ENCODE assay signal across 8 mouse cellular contexts in the genomic region with DNA sequence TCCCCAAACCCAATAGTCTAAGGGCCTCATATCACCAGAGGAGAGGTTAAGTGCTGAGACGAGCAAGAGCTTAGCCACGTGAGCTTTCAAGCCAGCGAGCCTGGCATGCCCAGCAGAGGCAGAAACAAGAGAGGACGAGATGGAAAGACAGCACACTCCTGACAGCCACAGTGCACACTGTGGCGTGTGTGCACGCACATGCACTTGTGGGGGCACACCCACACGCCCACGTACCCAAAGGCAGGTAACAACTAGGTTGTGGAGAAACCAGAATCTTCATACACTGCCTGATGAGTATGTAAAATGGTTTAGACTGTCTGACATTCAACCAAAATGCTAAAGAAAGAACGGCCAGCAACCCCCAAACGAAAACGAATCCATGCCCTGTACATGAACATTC. TPM values are rescaled to one million over a fixed set of nuclear protein-coding genes. Genes with fewer than 3 reads are reported as not detected.
DNase-seq lines count a peak whose midpoint lies in the region; ATAC-seq lines count a peak whose summit lies in the region.

No protein-coding gene starts in this region.

- peak overlapping the region; percentile 59 for H3K27ac ChIP-seq in liver, embryonic 16.5 days (ENCODE audit: low read length)

- H3K9ac ChIP-seq in liver, embryonic 16.5 days (ENCODE audit: low read depth, low read length), result peak overlapping the region; percentile 35

- peak; percentile 24 for DNase-seq in T-cell, adult 2 months (ENCODE audit: low spot score)
- DNase-seq in heart, postnatal 10 days, result peak; percentile 11 to 15
- no peak for DNase-seq in right cerebral cortex, postnatal 4 days
- no peak for DNase-seq in thymus, adult 18-20 months
- DNase-seq in retina, postnatal 1 day, result no peak

- H3K9me3 ChIP-seq in erythroblast, embryonic 14.5 days (ENCODE audit: control insufficient read depth, low read length), result no peaks in the 10 kb centered on the region
- no peaks in the 10 kb centered on the region for H3K9me3 ChIP-seq in liver, embryonic 16.5 days (replicated peaks; ENCODE audit: control insufficient read depth, low read length)

- peak overlapping the region; percentile 92 for H3K4me2 ChIP-seq in liver, embryonic 16.5 days (ENCODE audit: low read depth, low read length)

- WGBS in liver, embryonic 16.5 days (ENCODE audit: insufficient replicate concordance), result 60% methylated on average over 11 of the region's 11 CpGs

- ATAC-seq in erythroblast, adult 5-6 weeks (replicated peaks; ENCODE audit: low FRiP score, poor library complexity, severe bottlenecking), result no peak
- ATAC-seq in liver, embryonic 16.5 days (ENCODE audit: low read depth), result no peak

- intact Hi-C loops in heart, postnatal 10 days (cut with DNase I), result loop anchor here (10.0 kb wide), 1 partner anchor 136 kb away; no protein-coding TSS in a partner anchor

- H3K4me1 ChIP-seq in erythroblast, embryonic 14.5 days (ENCODE audit: control insufficient read depth), result peaks cover 47% of the 10 kb centered on the region
- peaks cover 27% of the 10 kb centered on the region for H3K4me1 ChIP-seq in liver, embryonic 16.5 days (ENCODE audit: control insufficient read depth, low read depth, low read length)

- H3K36me3 ChIP-seq in erythroblast, embryonic 14.5 days (ENCODE audit: control insufficient read depth), result peaks cover 55% of the 10 kb centered on the region
- peaks cover 34% of the 10 kb centered on the region for H3K36me3 ChIP-seq in liver, embryonic 16.5 days (ENCODE audit: control insufficient read depth, insufficient read depth)

- peak overlapping the region; percentile 92 for H3K4me3 ChIP-seq in erythroblast, embryonic 14.5 days (replicated peaks)
- H3K4me3 ChIP-seq in liver, embryonic 16.5 days (ENCODE audit: low read depth, low read length), result peak overlapping the region; percentile 86

- H3K27me3 ChIP-seq in erythroblast, embryonic 14.5 days (ENCODE audit: control insufficient read depth), result no peaks in the 10 kb centered on the region
- no peaks in the 10 kb centered on the region for H3K27me3 ChIP-seq in liver, embryonic 16.5 days (ENCODE audit: control insufficient read depth, insufficient read depth, low read depth, low read length)

RNA-seq across cellular contexts. Expression of gene Degs1, which starts 2.0 kb away (rescaled TPM):
- 2.5 and 4.8 TPM in 2 replicates for polyA plus RNA-seq in erythroblast, embryonic 14.5 days (2012)
- total RNA-seq in erythroblast, adult 5-6 weeks (2015; ENCODE audit: low replicate concordance), result 59.4 and 77.8 TPM in 2 replicates
- total RNA-seq in erythroblast, adult 5-6 weeks (2017; ENCODE audit: low replicate concordance), result 36.5 and 41.1 TPM in 2 replicates
- total RNA-seq in heart, postnatal 10 days (2021), result 100 to 1,000 TPM in 1 of 2 experiments, 10 to 100 TPM in 1; 89.4 to 102 TPM
- polyA plus RNA-seq in liver, embryonic 16.5 days (2015; fragmentation: Nextera tagmentation; extraction: Ambion mirVana), result 72.2 and 75.1 TPM in 2 replicates

Comparison
In these comparisons a context has a peak if more than half of its experiments do, and no peak if none do; other contexts are left out.
1. DNase-seq: peak in T-cell, adult 2 months (single experiment) and heart, postnatal 10 days (2 of 2); none in right cerebral cortex, postnatal 4 days (single experiment), thymus, adult 18-20 months (0 of 2) and retina, postnatal 1 day (single experiment).